Mouse (Mus musculus) forebrain, embryonic 10.5 days (tissue): Measurements from ENCODE around the gene Sirpa. TPM values are rescaled to one million over a fixed set of nuclear protein-coding genes. Genes with fewer than 3 reads are reported as not detected.

Experiments
- DNase-seq: peaks from one replicate; pipeline ENCODE4 v3.0.0-alpha.2; 2017; ENCODE audit warnings: low spot score; ENCODE audit errors: extremely low spot score
- H3K27ac ChIP-seq: fragments of 300-500 bp; sonication (generic); 2 replicates; pipeline ENCODE4 v1.5.1; 2016; ENCODE audit warnings: mild to moderate bottlenecking
- H3K27me3 ChIP-seq: fragments of 300-500 bp; sonication (generic); 2 replicates; pipeline ENCODE4 v1.6.1; 2016; ENCODE audit warnings: mild to moderate bottlenecking; ENCODE audit not compliant: poor library complexity, severe bottlenecking
- H3K36me3 ChIP-seq: fragments of 300-500 bp; sonication (generic); replicated peaks from 2 replicates; pipeline ENCODE4 v1.6.1; 2016; ENCODE audit warnings: mild to moderate bottlenecking, moderate library complexity
- H3K4me1 ChIP-seq: fragments of 300-500 bp; sonication (generic); 2 replicates; pipeline ENCODE4 v1.6.1; 2016
- H3K4me3 ChIP-seq: fragments of 300-500 bp; sonication (generic); 2 replicates; pipeline ENCODE4 v1.5.1; 2016; ENCODE audit warnings: mild to moderate bottlenecking, moderate library complexity
- H3K9me3 ChIP-seq: fragments of 300-500 bp; sonication (generic); 2 replicates; pipeline ENCODE4 v1.6.1; 2016; ENCODE audit warnings: mild to moderate bottlenecking, moderate library complexity
- WGBS: fragments of 180-500 bp; shearing (Covaris S2); methylation state at CpG from one replicate; pipeline ENCODE4 v1.1.7; 2016; 5-methylcytosine and 5-hydroxymethylcytosine counted together
- polyA plus RNA-seq: library from polyadenylated mRNA; unstranded; fragments of >200 nt; fragmentation: Nextera tagmentation; extraction: Ambion mirVana; gene quantifications from 2 replicates; pipeline ENCODE4 v1.2.1, GENCODE M21; 2016

The Sirpa gene
- polyA plus RNA-seq, 1 experiment from 2014 or later = 16.0 TPM

- no peaks in the 10 kb centered on the region for H3K27me3 ChIP-seq
- H3K4me1 ChIP-seq = no peaks in the 10 kb centered on the region
- H3K4me3 ChIP-seq = no peak overlapping the region
- DNase-seq = peak; percentile 4
- H3K27ac ChIP-seq = no peak overlapping the region
- H3K9me3 ChIP-seq = no peaks in the 10 kb centered on the region
- WGBS = 91% methylated on average over 7 of the region's 7 CpGs
- H3K36me3 ChIP-seq = peaks cover 22% of the 10 kb centered on the region
Measured at GRCm38 (mm10) chr2:129632324-129632723, 39.7 kb downstream of the Sirpa start.

DNA sequence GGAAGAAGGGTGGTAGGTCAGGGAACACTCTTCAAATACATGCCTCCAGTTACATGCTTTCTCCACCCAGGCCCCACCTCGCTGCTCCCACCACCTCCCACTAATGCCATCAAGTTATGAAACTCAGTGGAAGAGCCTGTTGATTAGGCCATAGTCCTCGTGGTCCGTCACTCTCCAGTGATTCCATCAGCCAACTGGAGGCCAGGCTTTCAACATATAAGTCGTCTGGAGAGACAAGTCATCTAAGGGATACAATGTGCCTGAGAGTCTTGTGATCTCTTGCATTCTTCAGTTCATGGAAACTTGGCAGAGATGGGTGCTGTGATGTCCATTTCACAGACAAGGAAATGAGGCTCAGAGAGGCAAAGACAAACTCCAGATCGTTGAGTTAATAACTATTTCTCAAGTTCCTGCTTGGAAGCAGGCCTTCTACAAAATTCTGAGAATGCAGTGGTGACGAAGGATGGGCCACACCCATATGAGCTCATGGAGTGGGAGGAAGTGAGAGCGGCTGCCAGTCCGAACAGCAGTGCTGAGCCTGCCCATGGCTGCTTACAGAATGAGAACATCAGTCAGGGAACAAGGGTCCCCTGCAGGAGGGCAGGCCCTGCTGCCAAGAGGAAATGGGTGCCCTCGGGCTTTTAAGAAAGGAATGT lies 40.6 kb downstream of the Sirpa start:
- no peak overlapping the region for H3K27ac ChIP-seq

GRCm38 (mm10) chr2:129633982-129634381 lies 41.3 kb downstream of the Sirpa start:
- no peaks in the 10 kb centered on the region for H3K9me3 ChIP-seq
- H3K27ac ChIP-seq = no peak overlapping the region
- WGBS = 88% methylated on average over 3 of the region's 3 CpGs
- no peak overlapping the region for H3K4me3 ChIP-seq
- no peaks in the 10 kb centered on the region for H3K27me3 ChIP-seq
- H3K4me1 ChIP-seq = no peaks in the 10 kb centered on the region
- peak; percentile 13 for DNase-seq
- H3K36me3 ChIP-seq = peaks cover 22% of the 10 kb centered on the region

More for the DNA sequence above, 40.6 kb downstream of the Sirpa start:
- Histone ChIP-seq H3K36me3 (peaks cover 22% of the 10 kb centered on the region), H3K27me3 (no peaks in the 10 kb centered on the region), H3K9me3 (no peaks in the 10 kb centered on the region), H3K4me1 (no peaks in the 10 kb centered on the region), H3K4me3 (no peak overlapping the region)
- DNase-seq = peak; percentile 10
- 81% methylated on average over 9 of the region's 9 CpGs for WGBS

GRCm38 (mm10) chr2:129652616-129653015 lies 60.0 kb downstream of the Sirpa start:
- H3K4me3 ChIP-seq = no peak overlapping the region
- H3K36me3 ChIP-seq = no peaks in the 10 kb centered on the region
- H3K27me3 ChIP-seq = no peaks in the 10 kb centered on the region
- no peak overlapping the region for H3K27ac ChIP-seq
- H3K4me1 ChIP-seq = peaks cover 11% of the 10 kb centered on the region
- DNase-seq = no peak
- WGBS = 82% methylated on average over 4 of the region's 4 CpGs
- H3K9me3 ChIP-seq = no peaks in the 10 kb centered on the region

DNA sequence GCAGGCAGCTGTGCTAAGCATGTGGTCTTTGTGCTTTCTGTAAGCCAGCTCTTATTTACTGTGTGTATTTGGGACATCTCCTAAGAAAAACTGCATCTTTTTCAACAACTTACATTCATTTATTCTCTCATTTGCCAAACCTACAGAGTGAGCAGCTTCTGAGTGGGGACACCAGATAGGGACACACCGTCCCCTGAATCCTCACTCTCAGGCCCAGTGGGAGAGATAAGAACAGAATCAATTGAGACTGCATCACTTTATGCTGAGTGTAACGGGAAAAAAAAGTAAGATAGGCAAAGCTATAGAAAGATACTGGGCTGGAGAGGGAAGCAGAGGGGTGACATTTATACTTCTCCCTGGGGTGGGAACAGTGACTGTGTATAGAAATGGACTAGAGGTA lies 61.0 kb downstream of the Sirpa start:
- Histone ChIP-seq H3K36me3 (no peaks in the 10 kb centered on the region), H3K27me3 (no peaks in the 10 kb centered on the region), H3K9me3 (no peaks in the 10 kb centered on the region), H3K27ac (no peak overlapping the region), H3K4me3 (no peak overlapping the region), H3K4me1 (peaks cover 9% of the 10 kb centered on the region)
- DNase-seq = no peak
- WGBS = 91% methylated on average over 2 of the region's 2 CpGs

DNA sequence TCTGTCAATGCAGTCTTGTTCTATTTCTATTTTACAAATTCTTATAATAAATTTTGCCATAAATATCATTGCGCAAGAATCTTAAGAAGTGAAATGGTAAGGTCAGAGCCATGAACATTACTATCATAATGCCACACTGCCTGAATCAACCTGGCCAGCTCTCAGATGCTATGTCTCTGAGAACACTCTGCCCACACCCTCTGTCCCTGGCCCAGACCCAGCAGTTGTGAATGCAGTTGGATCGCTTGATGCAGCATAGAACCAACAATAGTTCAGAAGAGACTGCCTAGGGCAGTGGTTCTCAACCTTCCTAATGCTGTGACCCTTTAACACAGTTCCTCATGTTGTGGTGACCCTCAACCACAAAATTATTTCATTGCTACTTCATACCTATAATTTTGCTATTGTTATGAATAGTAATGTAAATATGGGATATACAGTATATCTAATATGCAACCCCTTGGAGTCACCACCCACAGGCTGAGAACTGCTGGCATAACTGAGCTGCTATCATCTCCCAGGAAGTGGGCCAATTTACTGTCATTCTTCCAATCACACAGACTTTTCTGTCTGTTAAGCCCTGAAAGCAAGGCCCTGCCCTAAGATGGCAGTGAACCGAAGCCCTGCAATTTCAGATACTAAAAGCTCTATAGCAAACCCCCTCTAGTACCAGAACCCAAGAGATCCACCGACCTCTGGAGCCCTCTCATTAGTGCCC lies 61.8 kb downstream of the Sirpa start:
- Histone ChIP-seq H3K4me1 (peaks cover 1% of the 10 kb centered on the region), H3K9me3 (no peaks in the 10 kb centered on the region), H3K27me3 (no peaks in the 10 kb centered on the region), H3K27ac (no peak overlapping the region), H3K4me3 (no peak overlapping the region), H3K36me3 (no peaks in the 10 kb centered on the region)
- WGBS = 86% methylated on average over 4 of the region's 4 CpGs
- DNase-seq = no peak

DNA sequence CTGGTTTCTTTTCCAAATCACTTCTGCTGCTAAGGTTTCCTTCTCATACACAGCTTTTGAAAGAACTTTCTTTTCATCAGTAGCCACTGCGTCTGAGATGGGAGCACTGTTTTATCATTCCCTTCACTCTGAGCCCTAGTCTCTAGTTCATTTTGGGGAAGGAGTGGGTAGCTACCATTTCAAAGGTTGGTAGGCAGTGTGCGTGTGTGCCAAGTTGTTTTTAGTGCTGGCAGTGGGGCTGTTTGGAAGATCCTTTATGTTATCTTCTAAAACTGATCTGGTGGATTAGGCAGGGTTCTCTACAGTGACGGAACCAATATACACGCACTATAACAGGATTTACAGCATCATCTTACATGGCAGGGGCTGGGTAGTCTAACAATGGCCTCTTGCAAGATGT lies 62.4 kb downstream of the Sirpa start:
- DNase-seq = no peak
- Histone ChIP-seq H3K4me3 (no peak overlapping the region), H3K9me3 (no peaks in the 10 kb centered on the region), H3K27me3 (no peaks in the 10 kb centered on the region), H3K36me3 (no peaks in the 10 kb centered on the region), H3K27ac (no peak overlapping the region), H3K4me1 (no peaks in the 10 kb centered on the region)
- 88% methylated on average over 4 of the region's 4 CpGs for WGBS

- 88% methylated on average over 4 of the region's 4 CpGs for WGBS
Measured at GRCm38 (mm10) chr2:129658796-129659195, 66.2 kb downstream of the Sirpa start.

GRCm38 (mm10) chr2:129660020-129660419 lies 67.4 kb downstream of the Sirpa start:
- Histone ChIP-seq H3K36me3 (no peaks in the 10 kb centered on the region), H3K4me1 (no peaks in the 10 kb centered on the region), H3K9me3 (no peaks in the 10 kb centered on the region), H3K27ac (no peak overlapping the region), H3K4me3 (no peak overlapping the region), H3K27me3 (no peaks in the 10 kb centered on the region)
- no peak for DNase-seq
- WGBS = 76% methylated on average over 6 of the region's 6 CpGs

More at GRCm38 (mm10) chr2:129658796-129659195, 66.2 kb downstream of the Sirpa start:
- Histone ChIP-seq H3K36me3 (no peaks in the 10 kb centered on the region), H3K4me1 (no peaks in the 10 kb centered on the region), H3K9me3 (no peaks in the 10 kb centered on the region), H3K27me3 (no peaks in the 10 kb centered on the region), H3K4me3 (no peak overlapping the region), H3K27ac (no peak overlapping the region)
- DNase-seq = no peak

GRCm38 (mm10) chr2:129662484-129662883 lies 69.8 kb downstream of the Sirpa start:
- WGBS = 84% methylated on average over 4 of the region's 4 CpGs
- Histone ChIP-seq H3K27ac (no peak overlapping the region), H3K4me1 (no peaks in the 10 kb centered on the region), H3K27me3 (no peaks in the 10 kb centered on the region), H3K4me3 (no peak overlapping the region), H3K36me3 (no peaks in the 10 kb centered on the region), H3K9me3 (no peaks in the 10 kb centered on the region)
- DNase-seq = no peak

GRCm38 (mm10) chr2:129671911-129672310 lies 79.3 kb downstream of the Sirpa start:
- Histone ChIP-seq H3K4me3 (no peak overlapping the region), H3K36me3 (no peaks in the 10 kb centered on the region), H3K4me1 (peaks cover 1% of the 10 kb centered on the region), H3K27me3 (peaks cover 6% of the 10 kb centered on the region), H3K9me3 (no peaks in the 10 kb centered on the region), H3K27ac (no peak overlapping the region)
- DNase-seq = no peak
- 78% methylated on average over 4 of the region's 4 CpGs for WGBS

DNA sequence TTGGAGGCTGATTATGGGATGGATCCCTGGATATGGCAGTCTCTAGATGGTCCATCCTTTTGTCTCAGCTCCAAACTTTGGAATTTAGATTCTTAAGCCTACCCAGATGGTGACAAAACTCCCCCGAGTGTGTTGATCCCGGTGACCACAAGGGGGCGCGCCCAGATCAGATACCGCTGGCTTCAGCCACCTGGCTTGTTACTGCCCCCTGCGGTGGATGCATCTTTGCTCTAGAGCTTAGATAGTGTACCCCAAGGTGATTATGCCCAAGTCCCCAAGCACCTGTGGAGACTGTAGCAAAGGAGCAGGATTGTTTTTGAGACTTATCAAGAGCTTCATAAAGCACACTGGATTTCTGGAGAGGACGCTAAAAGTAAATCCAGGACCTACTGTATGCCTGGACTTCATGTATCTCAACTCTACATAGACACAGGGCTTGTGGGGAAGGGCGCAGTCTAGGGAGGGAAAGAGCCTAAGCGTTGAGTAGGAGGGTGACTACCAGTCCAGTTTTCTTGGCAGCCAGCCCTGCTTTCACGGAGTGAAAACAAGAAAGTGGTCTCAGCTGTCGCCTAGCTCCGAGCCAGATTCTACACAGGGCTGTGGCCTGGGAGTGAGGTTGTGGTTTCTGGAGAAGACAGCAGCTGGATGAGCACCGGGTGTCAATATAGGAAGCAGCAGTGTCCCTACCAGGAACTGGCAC lies 82.5 kb downstream of the Sirpa start:
- no peaks in the 10 kb centered on the region for H3K9me3 ChIP-seq
- no peaks in the 10 kb centered on the region for H3K36me3 ChIP-seq
- WGBS = 37% methylated on average over 13 of the region's 13 CpGs
- no peak overlapping the region for H3K27ac ChIP-seq
- DNase-seq = peak; percentile 83
- H3K4me3 ChIP-seq = no peak overlapping the region
- peaks cover 16% of the 10 kb centered on the region for H3K4me1 ChIP-seq
- H3K27me3 ChIP-seq = peaks cover 6% of the 10 kb centered on the region

DNA sequence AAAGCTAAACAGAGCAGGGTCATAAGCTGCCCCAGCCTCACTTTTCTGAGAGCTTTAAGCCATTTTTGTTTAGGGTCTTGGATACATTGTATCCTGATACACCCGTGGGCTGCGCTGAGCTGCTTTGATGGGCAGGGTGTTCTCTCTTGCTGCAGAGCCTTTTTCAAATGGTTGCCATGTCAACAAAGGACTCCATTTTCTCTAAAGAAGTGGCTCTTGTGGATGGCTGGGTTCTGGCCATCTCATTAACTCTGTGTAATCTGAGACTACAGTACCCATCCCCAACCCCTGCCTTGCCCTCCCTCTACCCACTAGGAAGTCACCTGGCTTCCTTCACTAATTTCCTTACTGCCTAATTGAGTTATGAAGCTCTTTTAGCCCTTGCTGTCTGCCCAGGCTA lies 85.0 kb downstream of the Sirpa start:
- H3K36me3 ChIP-seq = no peaks in the 10 kb centered on the region
- H3K4me3 ChIP-seq = no peak overlapping the region
- DNase-seq = no peak
- peaks cover 16% of the 10 kb centered on the region for H3K4me1 ChIP-seq
- H3K27ac ChIP-seq = peak overlapping the region; percentile 13; the same call in 1 of the 2 replicates
- 29% methylated on average over 2 of the region's 2 CpGs for WGBS
- no peaks in the 10 kb centered on the region for H3K9me3 ChIP-seq
- H3K27me3 ChIP-seq = peaks cover 6% of the 10 kb centered on the region
